Mouse (Mus musculus): ENCODE measurements around the gene St3gal4.

DNA sequence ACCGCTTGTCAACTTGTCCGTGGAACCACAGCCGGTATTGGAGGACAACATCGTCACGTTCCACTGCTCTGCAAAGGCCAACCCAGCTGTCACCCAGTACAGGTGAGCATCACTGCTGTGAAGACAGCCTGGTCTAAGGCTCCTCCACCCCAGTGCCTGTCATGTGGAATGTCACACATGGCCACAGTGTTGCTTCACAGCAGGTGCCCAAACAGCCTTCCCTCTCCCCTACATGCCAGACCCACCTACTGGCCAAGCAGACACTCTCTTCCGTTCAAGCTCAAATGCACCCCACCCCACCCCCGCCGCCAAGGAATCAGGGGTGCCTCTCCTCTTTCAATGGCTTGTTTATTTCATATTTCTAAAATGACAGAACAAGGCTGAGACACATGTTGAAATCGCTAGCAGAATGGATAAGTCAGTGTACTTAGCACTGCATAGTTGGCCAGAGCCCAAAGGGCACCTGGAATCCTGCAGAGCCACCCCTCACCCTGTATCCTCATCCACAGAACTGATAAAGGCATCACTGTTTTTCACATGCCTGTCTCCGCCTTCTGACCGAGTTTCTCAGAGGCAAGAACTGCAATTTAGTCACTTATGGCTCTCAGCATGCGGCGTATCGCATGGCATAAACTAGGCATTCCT lies 111.2 kb downstream of the St3gal4 start:
- TF ChIP-seq POLR2A (IDR thresholded peaks at IDR 0.05; ENCODE audit: control insufficient read depth, low read depth, low read length) (no peak), CTCF (IDR thresholded peaks at IDR 0.05; ENCODE audit: control insufficient read depth, insufficient read depth, insufficient replicate concordance, low read depth, low read length) (no peak)

Measured in testis, adult 2 months (tissue).